Mouse (Mus musculus): ENCODE data around the gene Uhrf1. TPM values are rescaled to one million over a fixed set of nuclear protein-coding genes. Genes with fewer than 3 reads are reported as not detected.
A peak's percentile ranks its signal among the peaks of the same experiment; 100 is the strongest.

The Uhrf1 gene
- polyA plus RNA-seq, 1 experiment from 2014 or later = 103 TPM

GRCm38 (mm10) chr17:56359864-56360263 is 56.7 kb downstream of the Uhrf1 start:
- H3K4me1 ChIP-seq = no peaks in the 10 kb centered on the region
- WGBS = 81% methylated on average over 1 of the region's 1 CpGs
- no peaks in the 10 kb centered on the region for H3K27me3 ChIP-seq (replicated peaks)
- no peaks in the 10 kb centered on the region for H3K9me3 ChIP-seq
- H3K36me3 ChIP-seq = peaks cover 24% of the 10 kb centered on the region; the same call in 1 of the 2 replicates
- no peak overlapping the region for H3K4me2 ChIP-seq
- no peak for ATAC-seq (ENCODE audit: insufficient read depth, low FRiP score, low read depth)
- H3K9ac ChIP-seq = no peak overlapping the region
- H3K4me3 ChIP-seq (replicated peaks) = no peak overlapping the region
- no peak overlapping the region for H3K27ac ChIP-seq

GRCm38 (mm10) chr17:56360451-56360850 is 57.3 kb downstream of the Uhrf1 start:
- Histone ChIP-seq H3K27me3 (replicated peaks) (no peaks in the 10 kb centered on the region), H3K4me3 (replicated peaks) (no peak overlapping the region), H3K9ac (no peak overlapping the region), H3K4me1 (no peaks in the 10 kb centered on the region), H3K9me3 (no peaks in the 10 kb centered on the region), H3K27ac (no peak overlapping the region), H3K36me3 (peaks cover 18% of the 10 kb centered on the region; the same call in 1 of the 2 replicates), H3K4me2 (no peak overlapping the region)
- no peak for ATAC-seq (ENCODE audit: insufficient read depth, low FRiP score, low read depth)
- WGBS = 69% methylated on average over 8 of the region's 8 CpGs

- Histone ChIP-seq H3K9me3 (no peaks in the 10 kb centered on the region), H3K36me3 (0 out of 2 replicates have a peak, but pooled peaks cover 8% of the 10 kb centered on the region), H3K4me3 (replicated peaks) (no peak overlapping the region), H3K4me2 (no peak overlapping the region), H3K4me1 (peaks cover 3% of the 10 kb centered on the region; the same call in 1 of the 2 replicates), H3K27ac (no peak overlapping the region), H3K9ac (no peak overlapping the region), H3K27me3 (replicated peaks) (no peaks in the 10 kb centered on the region)
- ATAC-seq (ENCODE audit: insufficient read depth, low FRiP score, low read depth) = no peak
- 91% methylated on average over 2 of the region's 2 CpGs for WGBS
These were observed 58.4 kb downstream of the Uhrf1 start for GRCm38 (mm10) chr17:56361542-56361941.

DNA sequence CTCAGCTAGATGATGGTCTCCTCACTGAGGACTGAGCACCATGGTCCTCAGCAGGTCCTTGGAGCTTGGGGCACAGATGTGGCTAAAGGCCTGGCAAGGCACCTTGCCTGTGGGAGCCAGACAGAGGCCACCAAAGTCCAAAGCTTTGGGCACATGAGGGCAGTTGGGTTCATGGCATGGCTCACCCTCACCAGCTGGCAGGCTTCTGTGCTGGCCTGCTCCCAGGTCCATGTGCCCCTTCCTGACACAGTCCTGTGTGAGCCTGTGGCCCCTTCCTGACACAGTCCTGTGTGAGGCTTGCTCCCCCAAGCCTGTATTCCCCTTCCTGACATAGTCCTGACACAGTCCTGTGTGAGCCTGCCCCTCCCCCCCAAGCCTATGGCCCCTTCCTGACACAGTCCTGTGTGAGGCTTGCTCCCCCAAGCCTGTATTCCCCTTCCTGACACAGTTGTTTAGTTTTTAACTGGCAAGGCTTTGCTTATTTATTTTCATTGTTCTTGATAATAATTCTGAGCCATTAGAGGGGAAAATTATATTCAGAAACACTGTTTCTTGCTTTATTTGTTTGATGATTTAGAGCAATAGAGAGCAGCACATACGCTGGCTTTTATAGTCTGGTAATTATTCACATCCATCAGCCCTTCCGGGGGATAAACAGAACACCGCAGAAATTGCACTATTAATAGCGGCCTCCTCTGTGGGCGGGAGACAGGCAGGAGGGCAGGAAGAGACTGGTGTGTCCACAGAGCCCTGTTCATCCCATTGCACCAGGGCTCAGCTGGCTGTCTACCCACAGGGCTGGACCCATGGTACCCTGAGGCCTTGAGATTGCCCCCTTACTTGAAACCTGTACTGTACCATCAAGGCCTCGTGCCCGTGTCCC is 62.9 kb downstream of the Uhrf1 start:
- no peak overlapping the region for H3K4me2 ChIP-seq
- WGBS = 39% methylated on average over 7 of the region's 7 CpGs
- no peaks in the 10 kb centered on the region for H3K27me3 ChIP-seq (replicated peaks)
- no peak overlapping the region for H3K27ac ChIP-seq
- H3K9me3 ChIP-seq = no peaks in the 10 kb centered on the region
- peaks cover 3% of the 10 kb centered on the region; the same call in 1 of the 2 replicates for H3K4me1 ChIP-seq
- no peak overlapping the region for H3K9ac ChIP-seq
- no peak overlapping the region for H3K4me3 ChIP-seq (replicated peaks)
- ATAC-seq (ENCODE audit: insufficient read depth, low FRiP score, low read depth) = 0 out of 2 replicates have a peak, but pooled peaks have one; percentile 7
- H3K36me3 ChIP-seq = peaks cover 28% of the 10 kb centered on the region; the same call in 1 of the 2 replicates

DNA sequence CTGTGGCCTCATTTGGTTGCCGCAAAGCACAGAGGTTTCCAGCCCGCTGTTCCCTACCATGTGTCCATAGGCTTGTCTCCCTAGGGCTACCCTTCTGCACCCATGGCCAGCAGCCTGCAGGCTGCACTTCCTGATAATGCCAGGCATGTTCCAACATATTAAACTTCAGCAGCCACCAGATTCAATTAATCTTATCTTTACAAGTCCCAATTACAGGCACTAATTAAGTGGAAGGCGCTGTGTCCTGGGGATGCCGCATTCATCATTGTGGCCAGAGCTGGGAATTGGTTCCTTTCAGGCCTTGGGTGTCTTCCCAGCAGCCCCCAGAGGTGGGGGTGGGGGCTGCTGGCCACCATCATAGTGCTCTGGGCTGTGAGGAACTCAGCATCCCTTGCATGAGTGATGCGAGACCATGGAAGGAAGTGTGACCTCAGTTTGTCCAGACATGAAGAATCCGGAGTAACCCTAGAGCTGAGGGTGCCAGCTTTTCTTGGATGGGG is 65.2 kb downstream of the Uhrf1 start:
- no peak overlapping the region for H3K4me3 ChIP-seq (replicated peaks)
- no peaks in the 10 kb centered on the region for H3K9me3 ChIP-seq
- no peak for ATAC-seq (ENCODE audit: insufficient read depth, low FRiP score, low read depth)
- H3K36me3 ChIP-seq = peaks cover 30% of the 10 kb centered on the region; the same call in 1 of the 2 replicates
- H3K4me1 ChIP-seq = peaks cover 3% of the 10 kb centered on the region; the same call in 1 of the 2 replicates
- WGBS = 97% methylated on average over 6 of the region's 6 CpGs
- no peak overlapping the region for H3K4me2 ChIP-seq
- no peak overlapping the region for H3K9ac ChIP-seq
- H3K27me3 ChIP-seq (replicated peaks) = no peaks in the 10 kb centered on the region
- H3K27ac ChIP-seq = no peak overlapping the region

- WGBS = 82% methylated on average over 3 of the region's 3 CpGs
- H3K4me3 ChIP-seq (replicated peaks) = no peak overlapping the region
- peaks cover 3% of the 10 kb centered on the region; the same call in 1 of the 2 replicates for H3K4me1 ChIP-seq
- H3K36me3 ChIP-seq = peaks cover 34% of the 10 kb centered on the region; the same call in 1 of the 2 replicates
- no peak overlapping the region for H3K4me2 ChIP-seq
- H3K27ac ChIP-seq = no peak overlapping the region
- no peak overlapping the region for H3K9ac ChIP-seq
- ATAC-seq (ENCODE audit: insufficient read depth, low FRiP score, low read depth) = no peak
- H3K27me3 ChIP-seq (replicated peaks) = no peaks in the 10 kb centered on the region
- H3K9me3 ChIP-seq = no peaks in the 10 kb centered on the region
These were observed 67.0 kb downstream of the Uhrf1 start for GRCm38 (mm10) chr17:56370090-56370489.

- H3K4me1 ChIP-seq = no peaks in the 10 kb centered on the region
- H3K9ac ChIP-seq = no peak overlapping the region
- no peak overlapping the region for H3K4me3 ChIP-seq (replicated peaks)
- H3K27me3 ChIP-seq (replicated peaks) = no peaks in the 10 kb centered on the region
- H3K36me3 ChIP-seq = peaks cover 37% of the 10 kb centered on the region
- no peak overlapping the region for H3K4me2 ChIP-seq
- ATAC-seq (ENCODE audit: insufficient read depth, low FRiP score, low read depth) = no peak
- 80% methylated on average over 15 of the region's 15 CpGs for WGBS
- H3K9me3 ChIP-seq = no peaks in the 10 kb centered on the region
- H3K27ac ChIP-seq = no peak overlapping the region
These were observed 68.0 kb downstream of the Uhrf1 start for GRCm38 (mm10) chr17:56371029-56371660.

DNA sequence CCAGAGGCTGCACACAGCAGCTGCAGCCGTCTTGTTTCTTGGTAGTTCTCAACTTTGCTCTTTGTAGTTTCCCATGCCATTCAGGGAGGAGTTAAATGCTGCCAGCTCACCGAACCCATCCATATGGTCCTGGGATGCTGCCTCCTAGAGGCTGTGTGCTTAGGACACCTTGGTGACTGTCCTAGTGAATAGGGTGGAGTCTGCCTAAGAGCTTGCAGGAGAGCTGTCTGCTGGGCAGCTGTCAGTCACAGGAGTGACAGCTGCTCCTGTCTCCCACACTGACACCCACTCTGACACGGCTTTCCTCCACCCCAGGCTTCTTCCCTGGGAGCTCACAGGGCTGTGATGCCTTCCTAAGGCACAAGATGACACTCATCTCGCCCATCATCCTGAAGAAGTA is 69.0 kb downstream of the Uhrf1 start:
- whole genome bisulfite sequencing = 66% methylated on average over 4 of the region's 4 CpGs
- Histone ChIP-seq H3K4me1 (no peaks in the 10 kb centered on the region), H3K9me3 (no peaks in the 10 kb centered on the region), H3K4me2 (no peak overlapping the region), H3K27me3 (replicated peaks) (no peaks in the 10 kb centered on the region), H3K36me3 (peaks cover 40% of the 10 kb centered on the region), H3K4me3 (replicated peaks) (no peak overlapping the region), H3K9ac (no peak overlapping the region), H3K27ac (no peak overlapping the region)
- ATAC-seq (ENCODE audit: insufficient read depth, low FRiP score, low read depth) = no peak

Other genes starting within 250 kb of the Uhrf1 start
- gene Ubxn6, start 228.3 kb upstream of the Uhrf1 start, polyA plus RNA-seq (2015; fragmentation: Nextera tagmentation; extraction: Ambion mirVana) = 32.8 and 36.0 TPM in 2 replicates
- gene Hdgfl2, start 223.7 kb upstream of the Uhrf1 start, polyA plus RNA-seq (2015; fragmentation: Nextera tagmentation; extraction: Ambion mirVana) = 99.9 and 103 TPM in 2 replicates
- 0.36 TPM in 2 replicates for gene Plin4, start 193.5 kb upstream of the Uhrf1 start, polyA plus RNA-seq (2015; fragmentation: Nextera tagmentation; extraction: Ambion mirVana)
- 0.42 and 0.59 TPM in 2 replicates for gene Plin5, start 185.7 kb upstream of the Uhrf1 start, polyA plus RNA-seq (2015; fragmentation: Nextera tagmentation; extraction: Ambion mirVana)
- 0.52 and 1.6 TPM in 2 replicates for gene Lrg1, start 181.3 kb upstream of the Uhrf1 start, polyA plus RNA-seq (2015; fragmentation: Nextera tagmentation; extraction: Ambion mirVana)
- 1.3 and 1.4 TPM in 2 replicates for gene Sema6b, start 163.0 kb upstream of the Uhrf1 start, polyA plus RNA-seq (2015; fragmentation: Nextera tagmentation; extraction: Ambion mirVana)
- gene Tnfaip8l1, start 140.8 kb upstream of the Uhrf1 start, polyA plus RNA-seq (2015; fragmentation: Nextera tagmentation; extraction: Ambion mirVana) = 13.2 and 14.8 TPM in 2 replicates
- gene Mydgf, start 119.4 kb upstream of the Uhrf1 start, polyA plus RNA-seq (2015; fragmentation: Nextera tagmentation; extraction: Ambion mirVana) = 112 and 113 TPM in 2 replicates
- 33.2 and 37.5 TPM in 2 replicates for gene Dpp9, start 84.4 kb upstream of the Uhrf1 start, polyA plus RNA-seq (2015; fragmentation: Nextera tagmentation; extraction: Ambion mirVana)
- 12.7 and 13.0 TPM in 2 replicates for gene Fem1a, start 46.5 kb upstream of the Uhrf1 start, polyA plus RNA-seq (2015; fragmentation: Nextera tagmentation; extraction: Ambion mirVana)
- gene Ticam1, start 26.5 kb upstream of the Uhrf1 start, polyA plus RNA-seq (2015; fragmentation: Nextera tagmentation; extraction: Ambion mirVana) = 6.6 and 7.8 TPM in 2 replicates
- gene Plin3, start 10.4 kb upstream of the Uhrf1 start, polyA plus RNA-seq (2015; fragmentation: Nextera tagmentation; extraction: Ambion mirVana) = 90.7 and 93.1 TPM in 2 replicates
- not detected in 2 replicates for gene Arrdc5, start 3.0 kb upstream of the Uhrf1 start, polyA plus RNA-seq (2015; fragmentation: Nextera tagmentation; extraction: Ambion mirVana)
- gene Kdm4b, start 22.7 kb downstream of the Uhrf1 start, polyA plus RNA-seq (2015; fragmentation: Nextera tagmentation; extraction: Ambion mirVana) = 27.8 and 33.9 TPM in 2 replicates
- 71.8 and 81.2 TPM in 2 replicates for gene Ptprs, start 173.2 kb downstream of the Uhrf1 start, polyA plus RNA-seq (2015; fragmentation: Nextera tagmentation; extraction: Ambion mirVana)
- gene Znrf4, start 209.1 kb downstream of the Uhrf1 start, polyA plus RNA-seq (2015; fragmentation: Nextera tagmentation; extraction: Ambion mirVana) = not detected in 2 replicates

All from stomach, embryonic 15.5 days (tissue).